Mouse (Mus musculus): ENCODE measurements around the gene Socs1.

DNA sequence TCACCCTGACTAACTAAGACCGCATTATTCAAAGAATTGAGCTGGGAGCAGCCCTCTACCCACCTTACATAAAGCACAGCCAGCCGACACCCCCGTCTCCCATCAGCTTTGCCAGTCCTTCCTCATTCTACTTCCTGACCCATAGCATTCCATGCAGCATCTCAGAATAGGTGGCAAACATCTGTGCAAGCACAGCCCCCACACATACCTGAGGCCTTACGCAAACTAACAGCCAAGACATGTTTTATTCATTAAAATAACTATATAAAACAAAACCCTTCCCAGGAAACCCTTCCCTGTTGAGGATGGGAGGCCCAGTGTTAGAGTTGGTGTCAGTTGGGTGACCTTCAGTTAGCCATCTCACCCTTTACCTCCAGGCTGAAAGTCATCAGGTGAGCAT is 40.5 kb upstream of the Socs1 start:
- TF ChIP-seq POLR2A (IDR thresholded peaks at IDR 0.05; ENCODE audit: borderline replicate concordance, control insufficient read depth, low read depth, low read length) (no peak), CTCF (IDR thresholded peaks at IDR 0.05; ENCODE audit: control insufficient read depth, insufficient read depth, low read length) (no peak)

Data from bone marrow, adult 2 months (tissue).